Mouse (Mus musculus): ENCODE data around the gene Nudt12.

- TF ChIP-seq POLR2A (IDR thresholded peaks at IDR 0.05; ENCODE audit: insufficient read depth, low read depth, low read length) (no peak), CTCF (IDR thresholded peaks at IDR 0.05; ENCODE audit: insufficient read depth, low read depth, low read length) (no peak)
These were observed 5.5 kb upstream of the Nudt12 start for GRCm38 (mm10) chr17:59018666-59019065.
